Mouse (Mus musculus): Measurements from ENCODE around the gene AI467606.

AI467606 gene

GRCm38 (mm10) chr7:127121061-127121910 is 30.1 kb downstream of the AI467606 start:
- peak; percentile 87 for DNase-seq (ENCODE audit: low spot score)

- DNase-seq (ENCODE audit: low spot score) = peak; percentile 80
Observed at GRCm38 (mm10) chr7:127121911-127122270, 30.7 kb downstream of the AI467606 start, which contains the start of gene Qprt. TSS of gene Qprt (minus strand) at chr7:127122226.

GRCm38 (mm10) chr7:127129638-127130037 is 38.5 kb downstream of the AI467606 start:
- no peak for DNase-seq (ENCODE audit: low spot score)

- DNase-seq (ENCODE audit: low spot score) = no peak
Observed at GRCm38 (mm10) chr7:127133125-127133524, 42.0 kb downstream of the AI467606 start.

GRCm38 (mm10) chr7:127134821-127135447 is 43.8 kb downstream of the AI467606 start:
- DNase-seq (ENCODE audit: low spot score) = no peak

- DNase-seq (ENCODE audit: low spot score) = no peak
Observed at GRCm38 (mm10) chr7:127136181-127137071, 45.3 kb downstream of the AI467606 start.

GRCm38 (mm10) chr7:127137262-127138017 is 46.3 kb downstream of the AI467606 start, which contains the start of gene Spn:
TSS of gene Spn (minus strand) at chr7:127137823.
- DNase-seq (ENCODE audit: low spot score) = no peak

- no peak for DNase-seq (ENCODE audit: low spot score)
Observed at GRCm38 (mm10) chr7:127139100-127139499, 47.9 kb downstream of the AI467606 start.

GRCm38 (mm10) chr7:127139562-127139961 is 48.4 kb downstream of the AI467606 start:
- DNase-seq (ENCODE audit: low spot score) = no peak

GRCm38 (mm10) chr7:127140623-127141404 is 49.7 kb downstream of the AI467606 start:
- DNase-seq (ENCODE audit: low spot score) = no peak

- DNase-seq (ENCODE audit: low spot score) = no peak
Observed at GRCm38 (mm10) chr7:127142214-127142613, 51.1 kb downstream of the AI467606 start.

GRCm38 (mm10) chr7:127142666-127143065 is 51.5 kb downstream of the AI467606 start:
- DNase-seq (ENCODE audit: low spot score) = no peak

Data from yolk sac, embryonic 10.5 days (tissue).